Mouse (Mus musculus) G1E (cell line): Measurements from ENCODE around the gene Erbb2. TPM values are rescaled to one million over a fixed set of nuclear protein-coding genes. Genes with fewer than 3 reads are reported as not detected.

Experiments
- ATAC-seq: 2 replicates; pipeline ENCODE4 v1.8.0; 2016; ENCODE audit warnings: mild to moderate bottlenecking; ENCODE audit not compliant: insufficient number of reproducible peaks, poor library complexity, low FRiP score, severe bottlenecking; ENCODE audit errors: extremely low read depth
- DNase-seq: peaks from one replicate; pipeline ENCODE4 v3.0.0; 2012; ENCODE audit warnings: low spot score
- H3K27me3 ChIP-seq: 2 replicates; pipeline ENCODE4 v1.6.1; 2012; ENCODE audit warnings: mild to moderate bottlenecking, low read length, inconsistent platforms; ENCODE audit not compliant: insufficient read depth
- H3K36me3 ChIP-seq: replicated peaks from 2 replicates; pipeline ENCODE3; 2012; ENCODE audit warnings: mild to moderate bottlenecking, inconsistent platforms
- H3K4me1 ChIP-seq: 2 replicates; pipeline ENCODE4 v1.6.1; 2012; ENCODE audit warnings: low read depth, low read length, inconsistent platforms, mixed read lengths; ENCODE audit not compliant: insufficient read depth
- H3K4me3 ChIP-seq: 2 replicates; pipeline ENCODE4 v1.5.1; 2012; ENCODE audit warnings: low read depth, mild to moderate bottlenecking, inconsistent platforms, low read length, moderate library complexity, mixed read lengths
- H3K9me3 ChIP-seq: replicated peaks from 2 replicates; pipeline ENCODE4 v1.6.1; 2012; ENCODE audit warnings: inconsistent platforms
- CTCF ChIP-seq: IDR thresholded peaks from 2 replicates; pipeline ENCODE4 v1.5.1; 2012; ENCODE audit warnings: low read depth, low read length, inconsistent platforms, mixed read lengths
- GATA1 ChIP-seq: IDR thresholded peaks from 2 replicates; pipeline ENCODE4 v1.6.1; 2012; ENCODE audit warnings: borderline replicate concordance, low read length, inconsistent platforms, mixed read lengths
- GATA2 ChIP-seq: IDR thresholded peaks from 2 replicates; pipeline ENCODE4 v1.6.1; 2012; ENCODE audit warnings: low read depth, low read length, inconsistent platforms, borderline replicate concordance
- POLR2AphosphoS5 ChIP-seq: IDR thresholded peaks from 2 replicates; pipeline ENCODE4 v1.6.1; 2012; ENCODE audit warnings: low read depth, low read length, inconsistent platforms; ENCODE audit not compliant: insufficient replicate concordance
- TAL1 ChIP-seq: conservative IDR thresholded peaks from 2 replicates; pipeline ENCODE4 v1.6.1; 2012; ENCODE audit warnings: low read depth, low read length, inconsistent platforms, mixed read lengths
- polyA plus RNA-seq: library from polyadenylated mRNA; stranded (reverse); fragments of >175 nt; gene quantifications from 2 replicates; pipeline ENCODE4 v1.2.3, GENCODE M21; 2012
- total RNA-seq, 2 experiments: library from RNA; stranded (forward) in 1 of 2; stranded (reverse) in 1 of 2; fragments of 200-1000 nt in 1 of 2; fragments of >200 nt in 1 of 2; fragmentation: Nextera tagmentation in 1 of 2; gene quantifications; 2 replicates each; pipeline ENCODE4 v1.2.3; 2014 to 2017

Gene Erbb2
- total RNA-seq (2014; fragmentation: Nextera tagmentation) (not detected in 2 replicates), total RNA-seq (2017) (0.05 TPM in 1 of 2 replicates, not detected in the other), polyA plus RNA-seq (not detected in 2 replicates)

DNA sequence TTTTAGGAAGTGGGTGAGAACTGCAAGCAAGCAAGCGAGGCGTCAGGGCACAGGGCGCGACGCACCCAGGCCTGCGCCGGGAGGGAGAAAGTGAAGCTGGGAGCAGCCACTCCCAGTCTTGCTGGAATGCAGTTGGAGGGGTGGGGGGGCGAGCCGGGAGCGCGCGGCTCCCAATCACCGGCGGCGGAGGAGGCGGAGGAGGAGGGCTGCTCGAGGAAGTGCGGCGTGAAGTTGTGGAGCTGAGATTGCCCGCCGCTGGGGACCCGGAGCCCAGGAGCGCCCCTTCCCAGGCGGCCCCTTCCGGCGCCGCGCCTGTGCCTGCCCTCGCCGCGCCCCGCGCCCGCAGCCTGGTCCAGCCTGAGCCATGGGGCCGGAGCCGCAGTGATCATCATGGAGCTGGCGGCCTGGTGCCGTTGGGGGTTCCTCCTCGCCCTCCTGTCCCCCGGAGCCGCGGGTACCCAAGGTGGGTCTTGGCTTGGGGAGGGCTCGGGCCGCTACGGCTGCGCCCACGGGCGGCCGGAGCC is at the start of gene Erbb2:
Gene Erbb2, plus strand, starts transcription at position 198 of the 524 bp plus-strand sequence.
- DNase-seq: no peak
- TF ChIP-seq CTCF: no peak
- TF ChIP-seq TAL1: no peak
- no peak for TF ChIP-seq GATA2
- no peak for TF ChIP-seq GATA1
- TF ChIP-seq POLR2AphosphoS5: no peak
- no peak for ATAC-seq
- Histone ChIP-seq H3K4me3 (no peak within 1 kb of the TSS), H3K27me3 (peaks cover 45% of the 10 kb centered on the region), H3K36me3 (no peaks in the 10 kb centered on the region), H3K9me3 (no peaks in the 10 kb centered on the region), H3K4me1 (peaks cover 6% of the 10 kb centered on the region; the same call in 1 of the 2 replicates)

DNA sequence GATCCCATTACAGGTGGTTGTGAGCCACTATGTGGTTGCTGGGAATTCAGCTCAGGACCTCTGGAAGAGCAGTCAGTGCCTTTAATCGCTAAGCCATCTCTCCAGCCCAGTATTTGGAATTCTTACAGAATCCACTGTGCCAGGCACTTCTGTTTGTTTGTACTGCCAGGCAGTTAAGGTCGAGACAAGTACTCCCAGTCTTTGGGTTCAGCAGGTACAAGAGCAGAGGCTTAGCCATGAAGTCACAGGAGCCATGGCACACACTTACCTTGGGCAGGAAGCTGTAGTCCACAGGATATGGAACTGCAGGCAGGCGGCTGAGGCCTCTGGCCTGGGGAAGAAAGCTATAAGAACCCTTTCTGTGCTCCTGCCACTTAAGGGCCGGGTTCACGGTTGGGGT is 48.5 kb upstream of the Erbb2 start:
- TF ChIP-seq TAL1 (no peak), CTCF (no peak), GATA2 (no peak), GATA1 (no peak), POLR2AphosphoS5 (no peak)
- ATAC-seq (no peak), DNase-seq (no peak)
- H3K4me3 ChIP-seq: no peak overlapping the region
- H3K9me3 ChIP-seq: no peaks in the 10 kb centered on the region
- peaks cover 31% of the 10 kb centered on the region for H3K4me1 ChIP-seq
- no peaks in the 10 kb centered on the region for H3K27me3 ChIP-seq
- H3K36me3 ChIP-seq: peaks cover 79% of the 10 kb centered on the region

DNA sequence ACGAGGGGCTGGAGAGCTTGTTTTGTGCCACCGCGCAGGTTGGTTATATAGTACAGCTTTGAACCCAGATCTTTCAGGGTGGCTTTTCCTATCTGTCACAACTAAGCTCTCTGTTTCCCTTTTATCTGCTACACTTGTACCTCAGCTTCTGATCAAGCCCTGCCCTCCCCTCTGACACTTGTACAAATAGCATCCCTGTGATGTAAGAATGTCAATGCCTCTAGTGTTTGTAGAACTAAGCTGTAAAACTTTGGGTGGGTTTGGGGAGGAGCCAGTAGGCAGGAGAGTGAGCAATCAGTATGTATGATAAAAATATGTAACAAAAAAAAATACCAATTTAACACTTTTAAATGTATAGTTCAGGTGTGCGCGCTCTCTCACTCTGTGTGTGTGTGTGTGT is 47.9 kb upstream of the Erbb2 start:
- ATAC-seq: no peak
- Histone ChIP-seq H3K4me1 (peaks cover 26% of the 10 kb centered on the region), H3K27me3 (no peaks in the 10 kb centered on the region), H3K36me3 (peaks cover 82% of the 10 kb centered on the region), H3K4me3 (no peak overlapping the region), H3K9me3 (no peaks in the 10 kb centered on the region)
- TF ChIP-seq POLR2AphosphoS5 (no peak), CTCF (no peak), GATA2 (no peak), GATA1 (no peak), TAL1 (no peak)
- DNase-seq: no peak

DNA sequence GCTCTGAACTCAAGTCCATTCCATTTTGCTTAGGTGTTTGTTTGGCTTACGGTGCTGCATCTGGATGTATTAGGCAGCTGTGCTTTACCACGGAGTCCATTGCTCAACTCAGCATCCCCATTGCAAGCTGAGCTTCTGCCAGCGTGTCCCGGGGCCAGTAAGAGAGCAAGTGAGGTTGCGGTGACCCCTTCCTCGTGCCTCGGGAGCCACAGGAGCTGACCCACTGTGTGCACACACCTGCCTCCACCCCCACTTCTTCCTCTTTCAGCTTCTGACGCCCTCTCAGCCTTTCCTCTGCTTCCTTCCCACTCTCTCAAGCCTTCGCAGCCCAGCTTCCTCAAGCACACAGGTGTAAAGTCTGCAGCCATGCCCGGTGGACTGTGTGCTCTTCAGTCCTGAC is 46.0 kb upstream of the Erbb2 start:
- Histone ChIP-seq H3K36me3 (peaks cover 80% of the 10 kb centered on the region), H3K27me3 (no peaks in the 10 kb centered on the region), H3K4me1 (peaks cover 10% of the 10 kb centered on the region), H3K9me3 (no peaks in the 10 kb centered on the region), H3K4me3 (no peak overlapping the region)
- no peak for TF ChIP-seq GATA2
- no peak for TF ChIP-seq CTCF
- no peak for TF ChIP-seq TAL1
- no peak for TF ChIP-seq POLR2AphosphoS5
- TF ChIP-seq GATA1: no peak
- DNase-seq: no peak
- ATAC-seq: no peak

DNA sequence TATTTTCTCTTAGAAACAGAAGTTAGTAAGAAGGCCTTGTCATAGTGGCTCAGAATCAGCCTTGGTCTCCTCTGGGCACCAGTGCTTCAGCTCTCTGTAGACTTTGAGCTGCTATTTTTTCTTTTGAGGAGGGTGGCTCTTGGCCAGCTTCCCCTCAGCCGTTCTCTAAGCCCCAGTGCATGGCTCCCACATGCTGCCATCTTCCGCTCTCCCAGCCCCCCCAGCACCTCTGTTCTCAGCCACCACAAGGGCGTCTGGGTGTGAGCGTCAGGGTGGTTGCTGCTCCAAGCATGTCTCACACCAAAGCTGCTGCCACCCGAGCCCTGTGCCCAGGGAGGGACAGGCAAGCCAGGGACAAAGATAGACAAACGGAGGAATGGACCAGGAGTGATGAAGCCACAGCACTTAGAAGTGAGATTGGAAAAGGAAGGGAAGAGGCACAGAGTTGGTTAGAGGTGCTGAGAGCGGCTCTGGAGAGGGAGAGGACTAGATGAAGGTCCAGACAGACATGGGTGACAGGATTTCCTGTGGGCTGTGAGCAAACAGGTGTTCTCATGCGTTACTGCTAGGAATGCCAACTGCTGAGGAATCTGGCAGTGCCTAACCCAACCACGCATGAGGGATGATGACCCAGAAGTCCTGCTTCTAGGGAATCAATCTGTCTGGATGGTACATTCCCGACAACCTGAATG is 45.0 kb upstream of the Erbb2 start:
- no peak overlapping the region for H3K4me3 ChIP-seq
- ATAC-seq (no peak), DNase-seq (no peak)
- peaks cover 80% of the 10 kb centered on the region for H3K36me3 ChIP-seq
- H3K4me1 ChIP-seq: peaks cover 11% of the 10 kb centered on the region
- H3K27me3 ChIP-seq: no peaks in the 10 kb centered on the region
- no peaks in the 10 kb centered on the region for H3K9me3 ChIP-seq
- TF ChIP-seq GATA2: no peak

DNA sequence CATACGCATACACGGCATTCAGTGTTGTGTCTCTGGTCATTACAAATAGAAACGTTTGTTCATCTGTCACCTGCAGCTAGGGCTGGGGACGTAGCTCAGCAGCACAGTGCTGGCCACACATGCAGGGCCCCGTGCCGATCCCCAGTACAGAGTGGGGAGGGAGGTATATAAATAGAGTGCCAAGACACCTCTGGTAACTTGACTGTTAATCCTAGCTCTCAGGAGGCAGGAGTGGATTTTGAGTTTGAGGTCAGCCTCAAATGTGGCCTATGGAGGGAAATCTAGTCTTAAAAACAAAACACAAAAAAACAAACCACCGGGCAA is 44.4 kb upstream of the Erbb2 start:
- no peaks in the 10 kb centered on the region for H3K9me3 ChIP-seq
- ATAC-seq (no peak), DNase-seq (no peak)
- H3K36me3 ChIP-seq: peaks cover 80% of the 10 kb centered on the region
- no peak for TF ChIP-seq GATA1
- no peak for TF ChIP-seq POLR2AphosphoS5
- TF ChIP-seq CTCF: no peak
- TF ChIP-seq TAL1: no peak
- no peak for TF ChIP-seq GATA2
- H3K4me1 ChIP-seq: peaks cover 11% of the 10 kb centered on the region
- no peak overlapping the region for H3K4me3 ChIP-seq
- no peaks in the 10 kb centered on the region for H3K27me3 ChIP-seq

DNA sequence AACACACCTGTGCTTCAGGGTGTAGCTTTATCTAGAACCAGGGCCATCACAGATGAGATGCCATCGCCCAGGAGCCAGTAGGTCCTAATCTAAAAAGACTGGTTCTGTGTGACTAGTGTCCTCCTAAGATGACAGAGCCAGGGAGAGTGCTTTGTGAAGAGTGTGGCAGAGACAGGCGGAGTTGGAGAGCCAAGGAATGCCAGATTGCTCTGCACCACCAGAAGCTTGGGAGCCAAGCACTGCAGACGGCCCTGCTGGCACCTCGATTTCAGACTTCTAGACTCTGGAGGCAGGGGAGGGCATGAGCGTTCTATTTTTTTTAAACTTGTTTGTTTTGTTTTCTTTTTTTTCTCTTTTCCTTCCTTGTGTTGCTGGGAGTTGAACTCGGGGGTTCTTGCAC is 42.9 kb upstream of the Erbb2 start:
- H3K4me1 ChIP-seq: peaks cover 11% of the 10 kb centered on the region
- ATAC-seq (no peak), DNase-seq (no peak)
- no peak for TF ChIP-seq GATA2
- TF ChIP-seq CTCF: no peak
- no peak for TF ChIP-seq GATA1
- no peak for TF ChIP-seq POLR2AphosphoS5
- no peaks in the 10 kb centered on the region for H3K9me3 ChIP-seq
- H3K36me3 ChIP-seq: peaks cover 78% of the 10 kb centered on the region
- H3K27me3 ChIP-seq: no peaks in the 10 kb centered on the region
- no peak overlapping the region for H3K4me3 ChIP-seq
